In the genomic region with DNA sequence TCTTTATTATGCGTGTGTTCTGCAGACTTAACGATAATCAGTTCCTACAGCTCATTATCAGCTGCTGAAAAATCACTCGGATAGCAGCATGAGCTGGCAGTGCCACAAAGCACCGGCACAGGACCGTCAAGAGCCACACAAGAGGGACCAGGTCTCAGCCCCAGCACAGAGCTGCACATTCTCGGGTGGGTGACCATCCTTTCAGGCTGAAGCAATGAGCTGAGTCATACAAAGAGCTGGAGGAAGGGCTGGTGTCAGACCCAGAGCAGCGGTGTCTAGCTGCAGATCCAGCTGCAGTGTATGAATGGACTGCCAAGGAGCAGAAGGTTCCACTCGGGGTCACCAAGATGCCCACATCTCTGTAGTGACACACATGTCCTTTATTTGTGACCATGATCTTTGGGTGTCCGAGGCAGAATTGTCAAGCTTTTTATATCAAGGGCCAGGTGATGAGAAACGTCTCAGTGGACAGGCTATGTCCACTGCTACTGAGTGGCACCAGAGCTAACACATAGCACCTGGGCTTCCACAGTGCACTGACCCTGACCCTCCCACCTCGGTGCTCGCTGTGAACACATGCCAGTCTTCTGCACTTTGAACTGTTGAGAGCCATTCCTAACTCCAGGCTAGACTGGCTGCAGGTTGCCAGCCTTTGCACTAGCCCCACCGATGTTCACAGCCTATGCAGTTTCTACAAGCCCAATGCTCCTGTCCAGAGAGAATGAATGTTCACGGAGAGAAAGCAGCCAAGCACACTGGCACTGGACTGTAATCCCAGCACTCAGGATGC, we compare ENCODE assay signal across 15 mouse cellular contexts. TPM values are rescaled to one million over a fixed set of nuclear protein-coding genes. Genes with fewer than 3 reads are reported as not detected.
A peak's percentile ranks its signal among the peaks of the same experiment; 100 is the strongest.
DNase-seq lines count a peak whose midpoint lies in the region; ATAC-seq and TF ChIP-seq lines count a peak whose summit lies in the region.
"Had no signal": no experiment of that assay in that cellular context is flagged by ENCODE, and none has a peak within 500 bp of the region (broad histone marks: within the 10 kb centered on the region; RNA-seq: fewer than 3 reads in every experiment).

No protein-coding gene starts in this region.

- no peak overlapping the region for H3K4me3 ChIP-seq in liver, adult 2 months (ENCODE audit: insufficient read depth, low read depth, low read length)
- H3K4me3 ChIP-seq in liver, embryonic 11.5 days (ENCODE audit: low read depth, low read length): no peak overlapping the region
- no peak overlapping the region for H3K4me3 ChIP-seq in embryonic fibroblast, embryonic 13.5 days (ENCODE audit: insufficient read depth, low read length)
- H3K4me3 ChIP-seq: embryonic facial prominence, embryonic 10.5 days; erythroblast, embryonic 14.5 days; heart, adult 2 months; hindbrain, embryonic 12.5 days; limb, embryonic 15.5 days; lung, embryonic 15.5 days; midbrain, embryonic 15.5 days had no signal

- ATAC-seq in liver, embryonic 11.5 days (replicated peaks; ENCODE audit: low FRiP score): no peak

- no peak overlapping the region for H3K9ac ChIP-seq in liver, adult 2 months (ENCODE audit: low read depth, low read length)
- no peak overlapping the region for H3K9ac ChIP-seq in liver, embryonic 11.5 days (ENCODE audit: low read depth, low read length)
- H3K9ac ChIP-seq: hindbrain, embryonic 12.5 days; limb, embryonic 15.5 days; lung, embryonic 15.5 days; midbrain, embryonic 15.5 days had no signal

- no peak for TF ChIP-seq POLR2A in liver, adult 2 months (IDR thresholded peaks at IDR 0.05; ENCODE audit: extremely low read depth, insufficient read depth, low read length)
- TF ChIP-seq POLR2A in embryonic fibroblast, embryonic 13.5 days (IDR thresholded peaks at IDR 0.05; ENCODE audit: low read depth, low read length): no peak

- no peak overlapping the region for H3K27ac ChIP-seq in liver, adult 2 months (replicated peaks; ENCODE audit: insufficient read depth, low read depth, low read length)
- no peak overlapping the region for H3K27ac ChIP-seq in liver, embryonic 11.5 days (ENCODE audit: low read depth, low read length)
- H3K27ac ChIP-seq in embryonic fibroblast, embryonic 13.5 days (ENCODE audit: insufficient read depth, low read length): peak overlapping the region; percentile 16
- H3K27ac ChIP-seq: heart, adult 2 months; limb, embryonic 15.5 days; lung, embryonic 15.5 days had no signal

- H3K9me3 ChIP-seq in liver, embryonic 11.5 days (ENCODE audit: control insufficient read depth, low read length): no peaks in the 10 kb centered on the region
- H3K9me3 ChIP-seq: embryonic facial prominence, embryonic 10.5 days; G1E; hindbrain, embryonic 12.5 days; limb, embryonic 15.5 days; lung, embryonic 15.5 days; midbrain, embryonic 15.5 days had no signal

- 67% methylated on average over 14 of the region's 14 CpGs for WGBS in liver, adult 2 months
- 85% methylated on average over 14 of the region's 14 CpGs for WGBS in liver, embryonic 11.5 days

- H3K36me3 ChIP-seq in liver, adult 2 months (ENCODE audit: control insufficient read depth, insufficient read depth, low read length): peaks cover 22% of the 10 kb centered on the region
- peaks cover 59% of the 10 kb centered on the region for H3K36me3 ChIP-seq in liver, embryonic 11.5 days (ENCODE audit: control insufficient read depth, insufficient read depth, low read length)

- H3K79me2 ChIP-seq in liver, adult 2 months (ENCODE audit: control insufficient read depth, insufficient read depth, low read length): no peaks in the 10 kb centered on the region

- no peak overlapping the region for H3K4me2 ChIP-seq in liver, embryonic 11.5 days
- H3K4me2 ChIP-seq: hindbrain, embryonic 12.5 days; limb, embryonic 15.5 days; lung, embryonic 15.5 days; midbrain, embryonic 15.5 days had no signal

- no peak for TF ChIP-seq CTCF in liver, adult 2 months (IDR thresholded peaks at IDR 0.05; ENCODE audit: low read depth, low read length)
- TF ChIP-seq CTCF in embryonic fibroblast, embryonic 13.5 days (IDR thresholded peaks at IDR 0.05; ENCODE audit: borderline replicate concordance, insufficient read depth, low read length): no peak

- peaks cover 6% of the 10 kb centered on the region; the same call in 1 of the 2 replicates for H3K4me1 ChIP-seq in liver, adult 2 months (ENCODE audit: control insufficient read depth, insufficient read depth, low read length)
- H3K4me1 ChIP-seq in liver, embryonic 11.5 days (replicated peaks; ENCODE audit: control insufficient read depth, insufficient read depth, low read length): no peaks in the 10 kb centered on the region
- H3K4me1 ChIP-seq in embryonic fibroblast, embryonic 13.5 days (ENCODE audit: control insufficient read depth, insufficient read depth, low read length): peaks cover 3% of the 10 kb centered on the region; the same call in 1 of the 2 replicates
- H3K4me1 ChIP-seq: hindbrain, embryonic 12.5 days; lung, embryonic 15.5 days had no signal

- peak; percentile 91 for DNase-seq in heart, adult 11 months
- no peak for DNase-seq in heart, adult 8-10 months (ENCODE audit: low spot score)
- DNase-seq in liver, adult 2 months (ENCODE audit: extremely low read depth, low read depth, low spot score): peak; percentile 83
- DNase-seq in liver, embryonic 11.5 days (ENCODE audit: low spot score): no peak
- DNase-seq in Muller cell, postnatal 12 days (ENCODE audit: inconsistent ontology term): peak; percentile 79
- no peak for DNase-seq in spleen, postnatal 4 days (ENCODE audit: low spot score in 2 of 2)

- H3K27me3 ChIP-seq in liver, adult 2 months (ENCODE audit: control insufficient read depth, insufficient read depth, low read length): no peaks in the 10 kb centered on the region
- no peaks in the 10 kb centered on the region for H3K27me3 ChIP-seq in liver, embryonic 11.5 days (replicated peaks; ENCODE audit: control insufficient read depth, insufficient read depth, low read length)
- H3K27me3 ChIP-seq: hindbrain, embryonic 12.5 days; limb, embryonic 15.5 days; lung, embryonic 15.5 days; midbrain, embryonic 15.5 days had no signal

RNA-seq across cellular contexts. Expression of gene Usp42, which starts 19.9 kb away (rescaled TPM):
- 1 to 10 TPM; 5.6 to 7.9 (median 6.9) TPM for total RNA-seq in heart, adult 8-10 months (2022)
- 2.7 and 3.0 TPM in 2 replicates for total RNA-seq in liver, adult 2 months (2014; rRNA removed)
- polyA plus RNA-seq in liver, adult 2 months (2012; rRNA removed): 2.0 and 3.1 TPM in 2 replicates
- polyA plus RNA-seq in liver, embryonic 11.5 days (2014; fragmentation: Nextera tagmentation; extraction: Ambion mirVana): 13.2 and 14.7 TPM in 2 replicates
- 17.2 and 18.5 TPM in 2 replicates for polyA plus RNA-seq in embryonic fibroblast, embryonic 13.5 days (2011; ENCODE audit: insufficient read length, low read depth, missing spikeins)

Comparison
In these comparisons a context has a peak if more than half of its experiments do, and no peak if none do; other contexts are left out.
1. DNase-seq: peak in heart, adult 11 months (single experiment), liver, adult 2 months (single experiment) and Muller cell, postnatal 12 days (single experiment); none in heart, adult 8-10 months (single experiment), liver, embryonic 11.5 days (single experiment) and spleen, postnatal 4 days (0 of 2).